Mouse (Mus musculus) gastrocnemius, postnatal 25 days (tissue): ENCODE data around the gene Gjd3. TPM values are rescaled to one million over a fixed set of nuclear protein-coding genes. Genes with fewer than 3 reads are reported as not detected.
A peak's percentile ranks its signal among the peaks of the same experiment; 100 is the strongest.
"Not testable (repeated sequence)": the region's sequence is repeated elsewhere in the genome, so short reads cannot be mapped to it uniquely, and the experiment has no call there.

Experiments used
- DNase-seq: peaks from one replicate; pipeline ENCODE4 v3.0.0; 2022
- total RNA-seq, 2 experiments: library from RNA; stranded (reverse); gene quantifications; 1 replicate in 1 of 2; 2 replicates in 1 of 2; pipeline ENCODE4 v1.2.3; 2021

Gjd3 gene
- total RNA-seq, 2 experiments from 2014 or later: not detected

DNA sequence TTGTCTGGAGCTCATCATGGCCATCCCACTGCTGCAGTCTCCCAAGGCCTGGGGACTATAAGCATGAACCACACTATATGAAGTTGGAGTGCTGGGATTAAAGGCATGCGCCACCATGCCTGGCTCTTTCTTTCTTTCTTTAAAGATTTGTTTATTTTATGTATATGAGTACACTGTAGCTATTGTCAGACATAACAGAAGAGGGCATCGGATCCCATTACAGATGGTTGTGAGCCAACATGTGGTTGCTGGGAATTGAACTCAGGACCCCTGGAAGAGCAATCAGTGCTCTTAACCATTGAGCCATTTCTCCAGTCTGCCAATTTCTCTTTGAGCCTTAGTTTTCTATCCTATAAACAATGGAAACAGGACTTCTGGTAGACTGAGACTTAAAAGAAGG is 49.0 kb downstream of the Gjd3 start:
- not testable (repeated sequence) for DNase-seq

DNA sequence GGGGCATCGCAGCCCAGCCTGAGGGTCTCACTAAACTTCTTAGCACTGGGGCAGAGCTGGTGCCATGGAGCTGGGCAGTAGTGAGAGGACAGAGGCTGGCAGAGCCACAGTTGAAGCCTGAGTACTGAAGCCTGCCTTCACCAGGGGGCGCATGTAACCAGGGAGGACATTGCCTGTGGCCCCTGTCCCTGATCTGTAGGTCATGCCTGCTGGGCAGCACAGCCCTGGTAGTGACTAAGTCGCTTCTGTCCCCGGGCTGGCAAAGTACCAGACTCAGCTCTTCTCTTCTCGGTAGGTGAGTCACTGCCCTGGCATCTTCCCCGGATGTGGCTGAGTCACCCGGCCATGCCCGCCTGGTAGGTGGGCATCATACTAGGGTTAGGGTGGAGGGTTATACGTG is 49.7 kb downstream of the Gjd3 start:
- DNase-seq: peak; percentile 73

DNA sequence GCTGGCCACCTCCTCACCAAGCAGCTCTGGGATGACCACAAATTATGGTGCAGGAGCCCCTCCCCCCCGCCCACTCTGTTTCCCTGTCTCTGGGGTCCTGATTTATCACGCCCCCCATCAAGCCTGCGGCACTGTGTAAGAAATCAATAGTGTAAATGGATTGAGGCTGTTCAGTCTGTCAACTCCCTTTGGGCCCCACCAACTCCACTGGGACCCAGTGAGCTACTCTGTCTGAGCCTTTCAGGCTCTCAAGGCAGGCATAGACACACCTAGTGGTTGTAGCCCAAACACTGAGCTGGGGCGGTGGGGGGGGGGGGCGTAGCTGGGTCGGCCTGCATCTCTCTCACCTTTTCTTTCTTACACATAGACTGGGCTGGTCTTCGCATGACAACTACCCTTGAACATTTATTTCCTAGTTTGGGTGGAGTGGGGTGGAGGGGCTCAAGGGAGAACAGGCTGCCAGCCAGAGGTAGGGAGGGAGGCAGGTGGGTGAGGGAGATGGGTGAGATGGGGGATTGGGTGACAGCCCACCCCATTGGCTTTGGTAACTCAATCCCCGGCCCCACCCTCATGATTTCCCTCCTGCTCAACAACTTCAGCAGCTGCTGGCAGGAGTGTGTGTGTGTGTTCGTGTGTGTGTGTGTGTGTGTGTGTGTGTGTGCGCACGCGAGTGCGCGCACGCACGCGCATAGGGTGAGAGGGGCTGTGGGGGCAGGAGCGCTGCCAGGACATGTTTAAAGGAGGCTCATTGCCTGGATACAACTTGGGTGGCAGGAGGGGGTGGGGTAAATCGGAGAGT is 50.3 kb downstream of the Gjd3 start:
- peak; percentile 31 for DNase-seq

Other genes starting within 250 kb of the Gjd3 start
- gene Thra, start 242.4 kb downstream of the Gjd3 start, total RNA-seq: 10 to 100 TPM; 75.4 to 89.1 TPM
- 100 to 1,000 TPM in 1 of 2 experiments, 10 to 100 TPM in 1; 98.0 to 119 TPM for gene Nr1d1, start 207.7 kb downstream of the Gjd3 start, total RNA-seq
- gene Msl1, start 187.5 kb downstream of the Gjd3 start, total RNA-seq: 10 to 100 TPM; 51.3 to 63.6 TPM
- 10 to 100 TPM; 13.9 to 15.0 TPM for gene Casc3, start 178.1 kb downstream of the Gjd3 start, total RNA-seq
- gene Rapgefl1, start 146.2 kb downstream of the Gjd3 start, total RNA-seq: under 1 TPM; 0.23 to 0.40 TPM
- gene Wipf2, start 119.4 kb downstream of the Gjd3 start, total RNA-seq: 1 to 10 TPM; 4.1 to 4.9 TPM
- under 1 TPM; 0.13 to 0.56 TPM for gene Cdc6, start 75.2 kb downstream of the Gjd3 start, total RNA-seq
- gene Rara, start 55.2 kb downstream of the Gjd3 start, total RNA-seq: 10 to 100 TPM in 1 of 2 experiments, 1 to 10 TPM in 1; 9.4 to 12.8 TPM
- 1 to 10 TPM; 2.3 to 3.8 TPM for gene Top2a, start 41.2 kb upstream of the Gjd3 start, total RNA-seq
- 10 to 100 TPM; 38.6 to 49.1 TPM for gene Igfbp4, start 58.2 kb upstream of the Gjd3 start, total RNA-seq
- gene Tns4, start 106.3 kb upstream of the Gjd3 start, total RNA-seq: under 1 TPM in 1 of 2 experiments, not detected in 1; 0.05 TPM
- not detected for gene Ccr7, start 172.1 kb upstream of the Gjd3 start, total RNA-seq
- 10 to 100 TPM; 30.4 to 31.3 TPM for gene Smarce1, start 248.0 kb upstream of the Gjd3 start, total RNA-seq